Mouse (Mus musculus) E14TG2a.4 (cell line): Measurements from ENCODE around the gene E330021D16Rik.

Experiments
- CTCF ChIP-seq: conservative IDR thresholded peaks from 2 replicates; pipeline ENCODE4 v1.5.1; 2014; ENCODE audit warnings: low read length
- NANOG ChIP-seq: IDR thresholded peaks from 2 replicates; pipeline ENCODE4 v1.6.1; 2014; ENCODE audit warnings: borderline replicate concordance, low read length, mixed read lengths
- POU5F1 ChIP-seq: IDR thresholded peaks from 2 replicates; pipeline ENCODE4 v1.6.1; 2014; ENCODE audit warnings: low read length, borderline replicate concordance

DNA sequence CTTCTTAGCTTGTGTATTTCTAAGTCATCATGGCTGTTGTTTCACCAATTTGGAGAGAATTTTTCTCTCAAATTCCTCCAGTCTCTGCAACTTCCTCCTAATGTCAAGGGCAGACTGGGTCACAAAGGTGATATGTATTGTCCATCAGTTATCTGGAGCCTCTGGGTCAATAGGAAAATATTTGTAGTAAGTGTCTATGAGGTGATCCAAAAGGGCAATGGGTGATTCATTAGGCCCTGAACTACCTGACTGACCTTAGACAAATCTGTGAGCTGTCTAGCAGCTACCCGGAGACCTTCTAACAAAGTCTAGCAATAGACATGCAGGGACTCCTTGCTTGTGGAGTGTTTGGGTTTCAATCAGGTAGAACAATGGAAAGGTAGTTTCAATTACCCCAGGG, 40.9 kb upstream of the E330021D16Rik start:
- TF ChIP-seq CTCF: no peak
- TF ChIP-seq NANOG: no peak
- TF ChIP-seq POU5F1: no peak
